Mouse (Mus musculus): ENCODE measurements around the gene Nsun3.
"Not testable (repeated sequence)": the region's sequence is repeated elsewhere in the genome, so short reads cannot be mapped to it uniquely, and the experiment has no call there.

The Nsun3 gene

GRCm38 (mm10) chr16:62753079-62753478 lies 33.5 kb downstream of the Nsun3 start:
- DNase-seq (ENCODE audit: low spot score in 2 of 2): no peak

- DNase-seq (ENCODE audit: low spot score in 2 of 2): no peak
Observed at GRCm38 (mm10) chr16:62745875-62746274, 40.7 kb downstream of the Nsun3 start.

- no peak for DNase-seq (ENCODE audit: low spot score in 2 of 2)
Observed at GRCm38 (mm10) chr16:62734359-62734758, 52.3 kb downstream of the Nsun3 start.

- no peak for DNase-seq (ENCODE audit: low spot score in 2 of 2)
Observed at GRCm38 (mm10) chr16:62730291-62730690, 56.3 kb downstream of the Nsun3 start.

GRCm38 (mm10) chr16:62729846-62730245 lies 56.8 kb downstream of the Nsun3 start:
- DNase-seq (ENCODE audit: low spot score in 2 of 2): no peak

- not testable (repeated sequence) for DNase-seq (ENCODE audit: low spot score in 2 of 2)
Observed at GRCm38 (mm10) chr16:62718255-62718654, 68.4 kb downstream of the Nsun3 start.

- no peak for DNase-seq (ENCODE audit: low spot score in 2 of 2)
Observed at GRCm38 (mm10) chr16:62690436-62690835, 96.2 kb downstream of the Nsun3 start.

GRCm38 (mm10) chr16:62686073-62686472 lies 100.5 kb downstream of the Nsun3 start:
- no peak for DNase-seq (ENCODE audit: low spot score in 2 of 2)

GRCm38 (mm10) chr16:62685494-62685893 lies 101.1 kb downstream of the Nsun3 start:
- no peak for DNase-seq (ENCODE audit: low spot score in 2 of 2)

All from natural killer cell, adult 2 months (primary cell).